Mouse (Mus musculus): ENCODE measurements around the gene Spg7. TPM values are rescaled to one million over a fixed set of nuclear protein-coding genes. Genes with fewer than 3 reads are reported as not detected.

The Spg7 gene
- total RNA-seq, 2 experiments from 2014 or later = 64.3 to 68.6 TPM

- intact Hi-C loops (cut with DNase I) = no loop called here
- no peak for DNase-seq (ENCODE audit: low spot score in 2 of 2)
Observed at GRCm38 (mm10) chr8:123114644-123115043, 51.9 kb downstream of the Spg7 start.

GRCm38 (mm10) chr8:123117127-123117731 is 54.5 kb downstream of the Spg7 start, which contains the start of gene Cpne7:
Gene Cpne7, plus strand, starts transcription at chr8:123117374.
- no peak for DNase-seq (ENCODE audit: low spot score in 2 of 2)

GRCm38 (mm10) chr8:123117744-123118143 is 55.0 kb downstream of the Spg7 start:
- intact Hi-C loops (cut with DNase I) = no loop called here
- no peak for DNase-seq (ENCODE audit: low spot score in 2 of 2)

More at GRCm38 (mm10) chr8:123117127-123117731, 54.5 kb downstream of the Spg7 start, which contains the start of gene Cpne7:
- intact Hi-C loops (cut with DNase I) = no loop called here

DNA sequence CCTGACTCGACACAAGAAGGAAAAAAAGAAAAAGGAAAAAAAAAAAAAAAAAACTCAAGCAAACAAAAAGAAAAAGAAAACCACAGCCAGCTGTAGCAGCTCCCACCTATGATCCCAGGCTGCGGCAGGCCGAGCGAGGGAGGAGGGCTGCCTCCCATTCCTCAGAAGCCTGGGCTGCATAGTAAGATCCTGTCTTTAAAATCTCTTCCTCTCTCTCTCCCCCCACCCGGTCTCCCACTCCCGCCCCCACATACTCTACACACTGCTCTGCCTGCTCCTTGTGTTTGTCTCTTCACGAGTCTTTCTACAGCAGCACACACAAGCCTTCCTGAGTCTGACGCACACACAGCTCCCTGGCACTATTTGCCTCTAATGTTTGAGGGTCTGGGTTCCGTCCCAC is 59.3 kb downstream of the Spg7 start:
- intact Hi-C loops (cut with DNase I) = no loop called here
- no peak for DNase-seq (ENCODE audit: low spot score in 2 of 2)

DNA sequence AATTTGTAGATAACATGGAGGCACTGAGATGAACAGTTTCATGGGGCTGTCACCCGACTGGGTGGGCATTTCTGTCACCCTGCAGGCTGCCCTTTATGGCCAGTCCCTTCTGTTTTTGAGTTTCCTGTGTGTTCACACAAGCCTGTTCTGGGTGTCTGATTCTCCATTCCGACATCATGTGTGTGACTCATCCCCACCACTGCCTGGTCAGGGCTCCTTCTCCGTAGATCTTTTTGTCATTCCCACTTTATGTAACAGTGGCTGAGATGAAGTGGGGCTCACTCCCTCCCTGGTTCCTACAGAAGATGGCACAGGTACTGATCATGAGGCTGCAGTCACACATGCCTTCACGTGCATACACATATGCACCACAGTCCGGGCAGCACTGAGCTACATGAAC is 59.9 kb downstream of the Spg7 start:
- peak in 1 of 2 experiments; percentile 64 for DNase-seq (ENCODE audit: low spot score in 2 of 2)
- intact Hi-C loops (cut with DNase I) = no loop called here

DNA sequence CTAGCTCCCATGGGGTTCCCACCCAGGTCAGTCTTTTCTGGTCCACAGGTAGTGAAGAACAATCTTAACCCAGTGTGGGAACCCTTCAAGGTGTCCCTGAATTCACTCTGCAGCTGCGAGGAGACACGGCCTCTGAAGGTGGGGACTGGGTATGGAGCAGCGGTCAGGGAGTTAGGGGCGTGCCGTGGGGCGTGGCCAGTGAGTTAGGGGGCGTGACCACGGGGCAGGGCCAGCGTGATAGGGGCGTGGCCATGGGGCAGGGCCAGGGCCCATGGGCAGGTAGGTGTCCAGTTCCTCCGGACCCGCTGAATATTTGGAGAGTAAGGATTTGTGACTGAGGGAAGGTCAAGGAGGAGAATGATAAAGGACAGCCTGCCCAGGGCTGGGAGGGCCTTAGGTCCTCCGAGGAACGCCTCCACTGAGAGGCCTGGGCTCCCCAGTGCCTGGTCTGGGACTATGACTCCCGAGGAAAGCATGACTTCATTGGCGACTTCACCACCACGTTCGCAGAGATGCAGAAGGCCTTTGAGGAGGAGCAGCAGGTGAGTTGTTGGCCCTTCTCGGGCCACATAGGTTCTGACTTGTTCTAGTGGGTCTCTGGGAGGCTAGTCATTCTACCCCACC is 63.6 kb downstream of the Spg7 start:
- no peak for DNase-seq (ENCODE audit: low spot score in 2 of 2)

DNA sequence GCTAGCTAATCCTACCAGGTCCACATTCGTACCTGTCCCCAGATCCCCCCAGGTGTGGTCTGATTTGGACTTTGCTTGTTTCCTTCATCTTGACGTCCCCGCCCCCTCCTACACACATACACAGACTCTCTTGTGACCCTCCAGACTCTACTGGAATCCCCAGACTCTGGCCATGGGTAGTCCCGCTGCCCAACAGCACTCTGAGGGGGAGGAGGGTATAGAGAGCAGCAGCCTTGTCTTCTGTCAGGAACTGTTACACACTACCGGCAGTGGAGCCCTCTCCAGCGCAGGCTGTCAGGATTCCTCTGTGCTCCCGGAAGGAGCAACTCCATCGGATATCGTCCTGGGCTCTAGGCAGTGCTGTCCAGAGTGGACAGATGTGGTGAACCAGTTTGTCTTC is 68.3 kb downstream of the Spg7 start:
- no peak for DNase-seq (ENCODE audit: low spot score in 2 of 2)
- intact Hi-C loops (cut with DNase I) = no loop called here

More for the DNA sequence above, 63.6 kb downstream of the Spg7 start:
- intact Hi-C loops (cut with DNase I) = no loop called here

DNA sequence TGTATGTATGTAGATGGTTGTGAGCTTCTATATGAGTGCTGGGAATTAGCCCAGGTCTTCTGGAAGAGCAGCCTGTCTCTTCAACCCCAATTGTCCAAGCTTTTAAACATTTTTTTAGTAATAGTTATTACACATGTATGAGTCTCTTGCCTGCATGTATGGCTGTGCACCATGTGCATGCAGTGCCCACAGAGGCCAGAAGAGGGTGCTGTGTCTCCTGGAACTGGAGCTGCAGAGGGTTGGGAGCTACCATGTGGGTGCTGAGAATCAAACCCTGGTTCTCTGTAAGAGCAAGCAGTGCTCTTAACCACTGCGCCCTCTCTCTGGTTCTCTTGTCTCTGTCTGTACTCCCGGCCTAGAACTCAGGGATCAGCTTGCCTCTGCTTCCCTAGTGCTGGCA is 70.2 kb downstream of the Spg7 start:
- no peak for DNase-seq (ENCODE audit: low spot score in 2 of 2)
- intact Hi-C loops (cut with DNase I) = no loop called here

- intact Hi-C loops (cut with DNase I) = no loop called here
Observed at GRCm38 (mm10) chr8:123134149-123134713, 71.5 kb downstream of the Spg7 start.

DNA sequence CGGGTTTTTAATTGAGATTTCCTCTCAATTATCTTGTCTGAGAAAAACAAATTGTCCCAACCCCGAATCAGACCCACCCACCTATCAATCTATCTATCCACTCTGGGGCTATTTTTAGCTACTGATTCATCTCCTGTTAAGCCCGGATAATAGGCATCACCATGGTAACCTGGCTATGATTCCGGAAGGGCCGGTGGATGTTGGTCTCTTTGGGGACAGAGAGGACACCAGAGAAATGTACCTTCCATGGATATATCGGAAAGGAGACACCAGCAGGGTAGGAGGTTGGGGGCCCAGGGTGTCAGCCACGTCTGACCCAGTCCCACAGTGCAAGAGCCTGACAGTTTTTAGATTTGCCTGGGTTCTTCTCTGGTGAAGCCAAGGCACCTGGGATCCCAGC is 72.7 kb downstream of the Spg7 start:
- intact Hi-C loops (cut with DNase I) = loop anchor here (5.0 kb wide), 2 partner anchors 67 to 217 kb away; no protein-coding TSS in a partner anchor
- DNase-seq (ENCODE audit: low spot score in 2 of 2) = peak in 1 of 2 experiments; percentile 28

More at GRCm38 (mm10) chr8:123134149-123134713, 71.5 kb downstream of the Spg7 start:
- no peak for DNase-seq (ENCODE audit: low spot score in 2 of 2)

GRCm38 (mm10) chr8:123135806-123136205 is 73.1 kb downstream of the Spg7 start:
- intact Hi-C loops (cut with DNase I) = loop anchor here (5.0 kb wide), 2 partner anchors 66 to 216 kb away; no protein-coding TSS in a partner anchor

GRCm38 (mm10) chr8:123136287-123136686 is 73.5 kb downstream of the Spg7 start:
- DNase-seq (ENCODE audit: low spot score in 2 of 2) = no peak
- intact Hi-C loops (cut with DNase I) = loop anchor here (5.0 kb wide), 2 partner anchors 66 to 216 kb away; no protein-coding TSS in a partner anchor

More at GRCm38 (mm10) chr8:123135806-123136205, 73.1 kb downstream of the Spg7 start:
- no peak for DNase-seq (ENCODE audit: low spot score in 2 of 2)

GRCm38 (mm10) chr8:123137645-123138077 is 74.9 kb downstream of the Spg7 start:
- DNase-seq (ENCODE audit: low spot score in 2 of 2) = peak; percentile 69 to 79

DNA sequence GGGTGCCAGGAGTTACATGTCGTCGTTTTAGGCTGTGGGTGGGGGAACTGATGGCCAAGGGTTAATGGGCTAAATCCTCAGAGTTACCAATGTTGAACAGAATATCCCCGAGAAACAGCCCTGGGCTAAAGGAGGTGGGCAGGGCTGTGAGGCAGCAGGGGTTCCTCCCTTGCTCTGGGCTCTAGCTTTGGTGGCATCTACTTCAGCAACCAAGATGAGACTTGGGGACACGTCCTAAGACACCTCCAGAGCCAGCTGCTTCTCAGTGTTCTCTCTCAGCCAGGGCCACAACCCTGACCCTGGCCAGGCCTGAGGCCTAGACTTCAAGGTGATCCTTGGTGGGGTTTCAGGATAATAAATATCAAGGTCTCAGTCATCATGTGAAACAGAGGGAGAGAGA is 76.0 kb downstream of the Spg7 start:
- intact Hi-C loops (cut with DNase I) = loop anchor here (5.0 kb wide), 2 partner anchors 64 to 214 kb away; no protein-coding TSS in a partner anchor
- DNase-seq (ENCODE audit: low spot score in 2 of 2) = no peak

More at GRCm38 (mm10) chr8:123137645-123138077, 74.9 kb downstream of the Spg7 start:
- intact Hi-C loops (cut with DNase I) = loop anchor here (5.0 kb wide), 2 partner anchors 65 to 215 kb away; no protein-coding TSS in a partner anchor

- peak; percentile 78 to 84 for DNase-seq (ENCODE audit: low spot score in 2 of 2)
- intact Hi-C loops (cut with DNase I) = no loop called here
Observed at GRCm38 (mm10) chr8:123141741-123142462, 79.2 kb downstream of the Spg7 start.

- intact Hi-C loops (cut with DNase I) = no loop called here
- no peak for DNase-seq (ENCODE audit: low spot score in 2 of 2)
Observed at GRCm38 (mm10) chr8:123145279-123145678, 82.5 kb downstream of the Spg7 start.

DNA sequence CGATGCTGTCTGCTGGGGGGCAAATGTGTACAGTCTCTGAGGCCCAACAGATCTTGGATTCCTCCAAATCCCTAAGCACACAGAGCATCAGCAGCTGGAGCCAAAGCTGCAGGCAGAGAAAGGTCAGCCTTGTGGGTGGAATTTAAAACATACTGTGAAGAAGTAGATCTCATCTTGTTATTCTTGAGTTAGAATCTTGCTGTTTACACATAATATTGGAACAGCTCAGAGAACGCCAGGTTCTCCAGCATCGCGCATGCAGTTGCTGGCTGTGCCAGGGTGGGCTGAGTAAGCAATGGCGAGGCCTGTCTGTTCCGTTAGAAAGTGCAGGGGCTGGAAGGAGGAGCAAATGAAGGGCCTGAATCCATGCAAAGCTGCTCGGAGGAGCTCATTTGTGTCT is 83.6 kb downstream of the Spg7 start:
- DNase-seq (ENCODE audit: low spot score in 2 of 2) = peak; percentile 28 to 43
- intact Hi-C loops (cut with DNase I) = no loop called here

All from left cerebral cortex, postnatal 25 days (tissue).